Mouse (Mus musculus): ENCODE results near the gene H2-DMb2.

H2-DMb2 gene

GRCm38 (mm10) chr17:34179913-34180859 is 37.1 kb downstream of the H2-DMb2 start:
- no peak for DNase-seq (ENCODE audit: low spot score in 2 of 2)

DNA sequence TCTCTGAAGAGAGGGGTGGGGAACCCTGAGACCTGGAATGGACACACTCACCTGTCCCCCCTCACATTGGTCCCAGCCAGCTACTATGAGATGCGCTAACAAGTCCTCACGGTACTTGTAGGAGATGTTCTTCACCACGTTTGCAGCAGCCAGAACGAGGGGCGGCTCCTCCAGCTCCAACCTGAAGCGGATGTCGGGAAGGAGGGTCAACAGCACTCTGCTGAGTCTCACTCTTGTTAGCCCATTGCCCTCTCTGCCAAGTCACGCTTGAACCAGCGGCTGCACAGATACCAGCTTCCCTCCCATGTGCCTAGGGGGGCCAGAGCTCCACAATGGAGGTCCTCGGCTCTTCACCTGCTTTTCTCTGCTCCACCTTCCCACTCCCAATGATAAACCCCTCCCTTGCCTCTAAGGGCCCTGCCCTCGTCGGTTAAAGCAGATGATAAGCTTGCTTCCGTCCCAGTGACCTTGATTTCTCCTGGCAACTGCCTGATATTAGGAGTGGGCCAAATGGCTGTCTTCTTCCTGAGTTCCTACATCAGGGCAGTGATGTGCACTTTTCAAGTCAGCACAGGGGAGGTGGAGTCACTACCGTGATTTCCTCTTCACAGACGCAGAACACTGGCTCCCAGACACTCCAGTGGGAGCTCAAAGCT is 40.6 kb downstream of the H2-DMb2 start:
- no peak for DNase-seq (ENCODE audit: low spot score in 2 of 2)

DNA sequence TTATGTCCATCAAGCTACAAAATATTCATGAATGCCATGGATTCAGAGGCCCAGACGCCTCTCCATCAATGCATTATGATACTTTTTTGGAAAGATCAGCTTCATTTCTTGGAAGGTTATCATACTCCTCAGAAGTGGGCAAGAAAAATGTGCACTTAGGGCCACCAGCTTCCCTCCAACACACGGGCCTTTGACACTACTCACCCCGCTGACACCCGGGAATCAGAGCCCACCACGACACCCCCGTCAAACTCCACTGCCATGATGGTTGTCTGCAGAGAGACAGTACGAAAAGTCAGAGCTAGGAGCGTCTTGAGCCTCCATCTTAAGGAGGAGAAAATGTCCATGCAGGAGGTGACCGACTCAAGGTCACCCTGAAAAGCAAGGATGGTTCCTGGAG is 42.4 kb downstream of the H2-DMb2 start:
- DNase-seq (ENCODE audit: low spot score in 2 of 2) = no peak

DNA sequence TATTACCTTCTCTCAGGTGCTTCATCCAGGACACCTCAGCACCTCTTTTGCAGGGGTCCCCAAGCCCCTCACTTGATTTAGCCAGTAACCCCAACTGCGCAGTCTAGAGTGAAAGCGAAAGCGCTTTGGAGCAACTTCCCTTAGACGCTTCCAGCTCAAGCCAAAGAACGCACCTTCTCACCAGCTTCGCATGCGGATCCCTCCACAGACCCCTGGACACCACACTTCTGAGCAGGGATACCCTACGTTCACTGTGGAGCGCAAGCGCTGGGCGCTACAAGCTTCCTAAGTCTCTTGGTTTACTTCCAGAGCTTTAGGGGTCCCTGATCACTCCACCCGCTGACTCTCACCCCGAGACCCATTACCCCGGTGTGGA is 43.8 kb downstream of the H2-DMb2 start:
- DNase-seq (ENCODE audit: low spot score in 2 of 2) = no peak

- peak; percentile 89 to 94 for DNase-seq (ENCODE audit: low spot score in 2 of 2)
These were observed 44.3 kb downstream of the H2-DMb2 start, which contains the start of the genes Tap1 and Psmb9 for GRCm38 (mm10) chr17:34187261-34187916. Tap1 (plus strand) TSS chr17:34187553. Psmb9 (minus strand) TSS chr17:34187764.

GRCm38 (mm10) chr17:34188010-34188409 is 44.9 kb downstream of the H2-DMb2 start:
- no peak for DNase-seq (ENCODE audit: low spot score in 2 of 2)

- no peak for DNase-seq (ENCODE audit: low spot score in 2 of 2)
These were observed 45.9 kb downstream of the H2-DMb2 start for GRCm38 (mm10) chr17:34188986-34189385.

DNA sequence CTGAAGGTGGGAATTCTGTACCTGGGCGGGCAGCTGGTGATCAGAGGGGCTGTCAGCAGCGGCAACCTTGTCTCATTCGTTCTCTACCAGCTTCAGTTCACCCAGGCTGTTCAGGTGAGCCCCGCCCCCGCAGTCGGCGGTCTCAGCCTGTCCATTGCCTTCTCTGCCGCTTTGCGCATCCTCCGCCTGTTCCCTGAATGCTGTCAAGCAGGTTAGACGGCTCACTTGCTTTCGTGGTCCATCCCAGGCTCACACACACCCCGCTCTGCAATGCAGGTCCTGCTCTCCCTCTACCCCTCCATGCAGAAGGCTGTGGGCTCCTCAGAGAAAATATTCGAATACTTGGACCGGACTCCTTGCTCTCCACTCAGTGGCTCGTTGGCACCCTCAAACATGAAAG is 49.7 kb downstream of the H2-DMb2 start:
- DNase-seq (ENCODE audit: low spot score in 2 of 2) = no peak

DNA sequence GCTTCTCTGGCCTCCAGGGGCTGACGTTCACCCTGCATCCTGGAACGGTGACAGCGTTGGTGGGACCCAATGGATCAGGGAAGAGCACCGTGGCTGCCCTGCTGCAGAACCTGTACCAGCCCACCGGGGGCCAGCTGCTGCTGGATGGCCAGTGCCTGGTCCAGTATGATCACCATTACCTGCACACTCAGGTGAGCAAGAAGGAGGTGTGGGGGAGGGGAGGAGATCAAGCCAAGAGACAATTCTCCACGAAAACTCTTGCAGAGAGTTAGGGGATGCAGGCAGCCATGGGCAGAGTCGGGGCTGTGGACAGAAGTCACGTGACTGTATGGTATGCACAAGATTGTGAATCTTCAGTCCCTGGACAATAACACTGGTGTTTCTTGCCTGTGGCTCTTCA is 50.4 kb downstream of the H2-DMb2 start:
- DNase-seq (ENCODE audit: low spot score in 2 of 2) = no peak

- no peak for DNase-seq (ENCODE audit: low spot score in 2 of 2)
These were observed 51.6 kb downstream of the H2-DMb2 start for GRCm38 (mm10) chr17:34194723-34195122.

GRCm38 (mm10) chr17:34196491-34196890 is 53.4 kb downstream of the H2-DMb2 start:
- DNase-seq (ENCODE audit: low spot score in 2 of 2) = no peak

- DNase-seq (ENCODE audit: low spot score in 2 of 2) = peak; percentile 78 to 82
These were observed 54.1 kb downstream of the H2-DMb2 start, which contains the start of gene Psmb8 for GRCm38 (mm10) chr17:34196941-34197894. Psmb8 (plus strand) TSS chr17:34197721.

- DNase-seq (ENCODE audit: low spot score in 2 of 2) = no peak
These were observed 54.9 kb downstream of the H2-DMb2 start for GRCm38 (mm10) chr17:34197904-34198520.

- no peak for DNase-seq (ENCODE audit: low spot score in 2 of 2)
These were observed 55.4 kb downstream of the H2-DMb2 start for GRCm38 (mm10) chr17:34198521-34198912.

DNA sequence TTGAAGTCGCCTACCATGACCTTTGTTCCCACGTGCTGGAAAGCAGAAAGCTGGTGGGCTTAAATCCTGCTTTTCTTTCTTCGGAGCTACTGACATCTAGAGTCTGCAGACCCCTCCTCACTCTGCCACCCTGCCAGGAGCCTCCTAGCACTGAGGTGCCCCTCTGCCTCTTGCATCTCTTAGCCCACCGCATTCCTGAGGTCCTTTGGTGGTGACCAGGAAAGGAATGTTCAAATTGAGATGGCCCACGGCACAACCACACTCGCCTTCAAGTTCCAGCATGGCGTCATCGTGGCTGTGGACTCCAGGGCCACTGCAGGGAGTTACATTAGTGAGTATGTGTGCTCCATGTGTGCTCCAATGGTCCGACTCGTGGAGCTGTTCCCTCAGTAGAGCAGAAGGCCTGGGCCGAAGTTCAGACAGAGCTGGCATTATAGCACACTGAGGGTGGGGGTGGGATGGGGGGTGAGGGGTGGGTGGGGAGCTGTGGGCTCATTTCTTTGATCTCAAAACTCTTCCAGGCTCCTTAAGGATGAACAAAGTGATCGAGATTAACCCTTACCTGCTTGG is 56.0 kb downstream of the H2-DMb2 start:
- no peak for DNase-seq (ENCODE audit: low spot score in 2 of 2)

GRCm38 (mm10) chr17:34200047-34200446 is 56.9 kb downstream of the H2-DMb2 start:
- DNase-seq (ENCODE audit: low spot score in 2 of 2) = no peak

- no peak for DNase-seq (ENCODE audit: low spot score in 2 of 2)
These were observed 57.8 kb downstream of the H2-DMb2 start for GRCm38 (mm10) chr17:34200772-34201505.
